Mouse (Mus musculus) erythroblast, embryonic 14.5 days (primary cell): ENCODE results near the gene 1700020L24Rik.

Experiments used
- GATA1 ChIP-seq: IDR thresholded peaks from 2 replicates; pipeline ENCODE4 v1.6.1; 2012; ENCODE audit warnings: low read length, inconsistent platforms, mixed read lengths
- TAL1 ChIP-seq: IDR thresholded peaks from 3 replicates; pipeline ENCODE4 v1.6.1; 2012; ENCODE audit warnings: low read length, inconsistent platforms, mixed read lengths

DNA sequence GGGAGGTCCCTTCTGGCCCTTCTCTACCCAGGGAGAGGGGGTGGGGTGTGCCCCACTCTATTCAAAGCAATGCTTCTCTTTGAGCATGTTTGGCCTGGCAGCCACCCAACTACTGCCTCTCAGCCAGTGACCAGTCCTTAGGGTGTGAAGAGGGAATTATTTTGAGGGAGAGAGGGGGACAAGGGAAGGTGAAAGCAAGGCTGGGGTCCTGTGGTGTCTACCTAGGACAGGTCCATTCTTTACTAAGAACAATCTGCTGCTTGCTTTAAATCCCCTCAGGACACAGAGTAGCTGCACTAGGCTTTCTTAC is 11.4 kb downstream of the 1700020L24Rik start:
- TF ChIP-seq GATA1 (no peak), TAL1 (no peak)
